Mouse (Mus musculus) intestine, embryonic 16.5 days (tissue): ENCODE results near the gene Sec14l3. TPM values are rescaled to one million over a fixed set of nuclear protein-coding genes. Genes with fewer than 3 reads are reported as not detected.
"Not testable (repeated sequence)": the region's sequence is repeated elsewhere in the genome, so short reads cannot be mapped to it uniquely, and the experiment has no call there.

Experiments
- ATAC-seq: fragments of 200-750 bp; cut with Nextera tagmentation; 2 replicates; pipeline ENCODE4 v1.8.0; 2017; ENCODE audit warnings: moderate TSS enrichment, moderate library complexity
- H3K27ac ChIP-seq: fragments of 300-500 bp; sonication (generic); 2 replicates; pipeline ENCODE4 v1.5.1; 2014; ENCODE audit warnings: mild to moderate bottlenecking, low read length
- H3K27me3 ChIP-seq: fragments of 300-500 bp; sonication (generic); replicated peaks from 2 replicates; pipeline ENCODE4 v1.6.1; 2014; ENCODE audit warnings: low read length, control low read depth, mixed read lengths; ENCODE audit not compliant: control insufficient read depth, insufficient read depth
- H3K36me3 ChIP-seq: fragments of 300-500 bp; sonication (generic); 2 replicates; pipeline ENCODE4 v1.6.1; 2014; ENCODE audit warnings: low read length, control low read depth; ENCODE audit not compliant: control insufficient read depth, insufficient read depth
- H3K4me1 ChIP-seq: fragments of 300-500 bp; sonication (generic); 2 replicates; pipeline ENCODE4 v1.6.1; 2014; ENCODE audit warnings: low read length, control low read depth, mixed read lengths; ENCODE audit not compliant: control insufficient read depth, insufficient read depth
- H3K4me2 ChIP-seq: fragments of 300-500 bp; sonication (generic); 2 replicates; pipeline ENCODE4 v1.6.1; 2014; ENCODE audit warnings: low read depth, low read length, control low read depth
- H3K4me3 ChIP-seq: fragments of 300-500 bp; sonication (generic); 2 replicates; pipeline ENCODE4 v1.5.1; 2014; ENCODE audit warnings: mild to moderate bottlenecking, low read length
- H3K9ac ChIP-seq: fragments of 300-500 bp; sonication (generic); 2 replicates; pipeline ENCODE4 v1.6.1; 2014; ENCODE audit warnings: low read depth, low read length
- H3K9me3 ChIP-seq: fragments of 300-500 bp; sonication (generic); 2 replicates; pipeline ENCODE4 v1.6.1; 2016; ENCODE audit warnings: low read length, control low read depth; ENCODE audit not compliant: control insufficient read depth
- WGBS: fragments of 180-500 bp; shearing (Covaris S2); extraction: QIAGEN DNeasy Blood & Tissue Kit; methylation state at CpG from one replicate; pipeline ENCODE4 v1.1.7; 2014; 5-methylcytosine and 5-hydroxymethylcytosine counted together
- polyA plus RNA-seq: library from polyadenylated mRNA; unstranded; fragments of >200 nt; fragmentation: Nextera tagmentation; extraction: Ambion mirVana; gene quantifications from 2 replicates; pipeline ENCODE4 v1.2.1, GENCODE M21; 2015

The Sec14l3 gene
- polyA plus RNA-seq, 1 experiment from 2014 or later = not detected

- H3K4me3 ChIP-seq, H3K4me2 ChIP-seq, H3K27ac ChIP-seq, ATAC-seq, H3K27me3 ChIP-seq, H3K4me1 ChIP-seq, H3K36me3 ChIP-seq, H3K9me3 ChIP-seq, H3K9ac ChIP-seq: not testable (repeated sequence)
- WGBS = 91% methylated on average over 6 of the region's 6 CpGs
Observed at GRCm38 (mm10) chr11:4107901-4108300, 43.3 kb downstream of the Sec14l3 start.

GRCm38 (mm10) chr11:4108691-4109090 lies 44.0 kb downstream of the Sec14l3 start:
- Histone ChIP-seq H3K9ac (no peak overlapping the region), H3K27ac (no peak overlapping the region), H3K4me3 (no peak overlapping the region), H3K27me3 (no peaks in the 10 kb centered on the region), H3K9me3 (no peaks in the 10 kb centered on the region), H3K4me2 (no peak overlapping the region), H3K36me3 (no peaks in the 10 kb centered on the region), H3K4me1 (no peaks in the 10 kb centered on the region)
- WGBS = 75% methylated on average over 7 of the region's 7 CpGs
- ATAC-seq = no peak

- H3K27ac ChIP-seq = no peak overlapping the region
- ATAC-seq = no peak
- no peaks in the 10 kb centered on the region for H3K27me3 ChIP-seq
- no peaks in the 10 kb centered on the region for H3K36me3 ChIP-seq
- no peaks in the 10 kb centered on the region for H3K4me1 ChIP-seq
- H3K9ac ChIP-seq = no peak overlapping the region
- WGBS = 84% methylated on average over 4 of the region's 4 CpGs
- H3K9me3 ChIP-seq = no peaks in the 10 kb centered on the region
- H3K4me2 ChIP-seq = no peak overlapping the region
- H3K4me3 ChIP-seq = no peak overlapping the region
Observed at GRCm38 (mm10) chr11:4112033-4112432, 47.4 kb downstream of the Sec14l3 start.

- Histone ChIP-seq H3K9ac (no peak overlapping the region), H3K36me3 (no peaks in the 10 kb centered on the region), H3K4me3 (no peak overlapping the region), H3K27ac (no peak overlapping the region), H3K4me2 (no peak overlapping the region), H3K27me3 (no peaks in the 10 kb centered on the region), H3K9me3 (no peaks in the 10 kb centered on the region), H3K4me1 (peaks cover 3% of the 10 kb centered on the region)
- no peak for ATAC-seq
- WGBS = 72% methylated on average over 6 of the region's 6 CpGs
Observed at GRCm38 (mm10) chr11:4112861-4113260, 48.2 kb downstream of the Sec14l3 start.

GRCm38 (mm10) chr11:4113496-4113895 lies 48.9 kb downstream of the Sec14l3 start:
- no peak overlapping the region for H3K9ac ChIP-seq
- H3K36me3 ChIP-seq = no peaks in the 10 kb centered on the region
- H3K27me3 ChIP-seq = no peaks in the 10 kb centered on the region
- no peaks in the 10 kb centered on the region for H3K9me3 ChIP-seq
- no peak overlapping the region for H3K4me3 ChIP-seq
- H3K4me1 ChIP-seq = peaks cover 9% of the 10 kb centered on the region
- 84% methylated on average over 4 of the region's 4 CpGs for WGBS
- no peak overlapping the region for H3K27ac ChIP-seq
- ATAC-seq = no peak
- H3K4me2 ChIP-seq = no peak overlapping the region

GRCm38 (mm10) chr11:4113970-4114369 lies 49.3 kb downstream of the Sec14l3 start:
- no peaks in the 10 kb centered on the region for H3K9me3 ChIP-seq
- no peaks in the 10 kb centered on the region; the same call in 1 of the 2 replicates for H3K27me3 ChIP-seq
- H3K9ac ChIP-seq = no peak overlapping the region
- H3K4me1 ChIP-seq = peaks cover 12% of the 10 kb centered on the region
- ATAC-seq = no peak
- no peak overlapping the region for H3K27ac ChIP-seq
- WGBS = 74% methylated on average over 6 of the region's 6 CpGs
- H3K4me2 ChIP-seq = no peak overlapping the region
- no peaks in the 10 kb centered on the region for H3K36me3 ChIP-seq
- H3K4me3 ChIP-seq = no peak overlapping the region

GRCm38 (mm10) chr11:4114541-4114940 lies 49.9 kb downstream of the Sec14l3 start:
- H3K27ac ChIP-seq, H3K4me2 ChIP-seq, H3K4me3 ChIP-seq, H3K27me3 ChIP-seq, H3K9me3 ChIP-seq, H3K36me3 ChIP-seq, H3K9ac ChIP-seq, ATAC-seq: not testable (repeated sequence)
- WGBS = 82% methylated on average over 6 of the region's 6 CpGs
- H3K4me1 ChIP-seq = peaks cover 13% of the 10 kb centered on the region

- H3K27me3 ChIP-seq = peaks cover 5% of the 10 kb centered on the region; the same call in 1 of the 2 replicates
- H3K36me3 ChIP-seq = no peaks in the 10 kb centered on the region
- H3K27ac ChIP-seq = no peak overlapping the region
- H3K4me2 ChIP-seq = no peak overlapping the region
- H3K4me3 ChIP-seq = no peak overlapping the region
- 79% methylated on average over 4 of the region's 4 CpGs for WGBS
- no peaks in the 10 kb centered on the region for H3K9me3 ChIP-seq
- peaks cover 13% of the 10 kb centered on the region for H3K4me1 ChIP-seq
- H3K9ac ChIP-seq = no peak overlapping the region
- ATAC-seq = no peak
Observed at GRCm38 (mm10) chr11:4115407-4115806, 50.8 kb downstream of the Sec14l3 start.

GRCm38 (mm10) chr11:4116458-4117141 lies 52.0 kb downstream of the Sec14l3 start:
- Histone ChIP-seq H3K4me3 (no peak overlapping the region), H3K27ac (no peak overlapping the region), H3K36me3 (no peaks in the 10 kb centered on the region), H3K27me3 (peaks cover 5% of the 10 kb centered on the region; the same call in 1 of the 2 replicates), H3K9ac (no peak overlapping the region), H3K9me3 (no peaks in the 10 kb centered on the region), H3K4me1 (peaks cover 13% of the 10 kb centered on the region), H3K4me2 (no peak overlapping the region)
- 51% methylated on average over 11 of the region's 11 CpGs for WGBS
- ATAC-seq = no peak
